Mouse (Mus musculus): Measurements from ENCODE around the gene Hivep3.

Gene Hivep3

GRCm38 (mm10) chr4:119947232-119948162, 213.9 kb downstream of the Hivep3 start:
- no peak for DNase-seq (ENCODE audit: extremely low spot score, low spot score)

- DNase-seq (ENCODE audit: extremely low spot score, low spot score) = no peak
Observed at GRCm38 (mm10) chr4:119948406-119948805, 214.8 kb downstream of the Hivep3 start.

- no peak for DNase-seq (ENCODE audit: extremely low spot score, low spot score)
Observed at GRCm38 (mm10) chr4:119948922-119949614, 215.5 kb downstream of the Hivep3 start.

DNA sequence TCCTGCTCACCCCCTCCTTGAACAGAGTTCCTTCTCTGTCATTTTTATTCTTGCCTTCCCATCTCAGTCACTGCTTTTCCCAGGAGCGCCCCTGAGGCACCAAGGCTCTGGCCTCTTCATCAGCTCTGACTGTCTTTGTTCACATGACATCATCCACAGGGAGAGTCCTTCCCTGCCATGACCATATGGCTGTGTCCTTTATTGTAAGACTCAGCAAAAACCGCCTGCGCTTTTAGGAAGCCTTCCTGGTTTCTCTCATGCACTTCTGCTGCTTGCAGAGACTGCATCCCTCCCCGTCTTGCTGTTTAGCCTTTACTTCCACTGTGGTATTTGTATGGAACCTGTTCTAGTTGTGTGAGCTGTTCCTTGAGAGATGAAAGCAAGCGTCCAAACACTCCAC, 216.6 kb downstream of the Hivep3 start:
- no peak for DNase-seq (ENCODE audit: extremely low spot score, low spot score)

- no peak for DNase-seq (ENCODE audit: extremely low spot score, low spot score)
Observed at GRCm38 (mm10) chr4:119951081-119951480, 217.5 kb downstream of the Hivep3 start.

DNA sequence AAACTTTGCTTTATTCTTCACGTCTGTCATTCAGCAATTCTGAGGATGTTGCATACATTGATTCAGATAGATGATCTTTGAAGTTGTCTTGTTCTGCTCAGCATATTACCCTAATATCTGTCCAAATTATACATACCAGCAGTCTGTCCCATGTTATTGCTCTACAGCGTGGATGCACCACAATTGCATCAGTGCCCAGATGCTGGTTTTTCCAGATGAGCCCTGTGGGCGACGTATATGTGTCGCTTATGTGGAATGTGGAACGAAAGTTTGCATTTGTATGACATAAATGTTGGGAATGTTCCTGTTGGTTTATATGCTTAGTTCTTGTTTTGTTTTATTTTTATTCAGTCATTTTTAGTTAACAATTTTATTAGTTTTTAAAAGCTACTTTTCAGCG, 221.4 kb downstream of the Hivep3 start:
- DNase-seq (ENCODE audit: extremely low spot score, low spot score) = no peak

- DNase-seq (ENCODE audit: extremely low spot score, low spot score) = no peak
Observed at GRCm38 (mm10) chr4:119957970-119958369, 224.4 kb downstream of the Hivep3 start.

DNA sequence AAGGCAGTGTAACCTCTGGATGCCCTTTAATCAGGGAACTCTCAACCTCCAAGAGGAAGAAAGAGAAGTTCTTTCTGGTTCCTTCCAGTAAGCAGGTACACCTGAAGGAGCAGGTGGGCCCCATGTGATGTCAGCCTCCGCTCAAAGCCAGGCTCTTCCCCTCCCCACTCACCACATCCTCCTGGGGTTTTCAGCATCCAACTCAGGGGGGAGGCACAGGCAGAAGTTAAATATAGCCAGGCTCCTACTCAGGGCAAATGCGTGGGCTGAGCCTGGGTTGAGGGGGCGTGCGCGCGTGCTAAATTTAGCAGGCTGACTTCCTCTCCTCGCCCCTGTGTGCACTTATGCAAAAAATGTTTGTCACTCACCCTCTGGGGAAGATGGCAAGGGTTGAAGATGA, 225.7 kb downstream of the Hivep3 start:
- no peak for DNase-seq (ENCODE audit: extremely low spot score, low spot score)

GRCm38 (mm10) chr4:119959873-119960272, 226.3 kb downstream of the Hivep3 start:
- DNase-seq (ENCODE audit: extremely low spot score, low spot score) = no peak

DNA sequence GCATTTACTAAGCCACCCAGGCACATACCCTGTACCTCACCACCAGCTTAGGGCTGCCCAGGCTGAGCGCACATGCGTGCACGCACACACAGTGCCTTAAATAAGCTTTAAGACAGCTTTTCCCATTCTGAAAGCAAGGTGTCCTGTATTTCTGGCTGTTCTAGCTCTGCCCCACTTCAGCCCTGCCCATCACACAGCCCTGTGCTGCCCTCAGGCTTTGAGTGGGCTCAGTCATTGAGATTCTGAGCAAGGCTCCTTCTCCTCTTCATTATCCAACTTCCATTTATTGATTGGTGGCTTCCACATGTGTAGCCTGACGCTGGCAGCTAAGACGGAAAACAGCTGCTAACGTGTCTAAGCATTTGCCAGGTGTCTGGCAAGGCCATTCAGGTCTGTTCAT, 226.9 kb downstream of the Hivep3 start:
- DNase-seq (ENCODE audit: extremely low spot score, low spot score) = no peak

DNA sequence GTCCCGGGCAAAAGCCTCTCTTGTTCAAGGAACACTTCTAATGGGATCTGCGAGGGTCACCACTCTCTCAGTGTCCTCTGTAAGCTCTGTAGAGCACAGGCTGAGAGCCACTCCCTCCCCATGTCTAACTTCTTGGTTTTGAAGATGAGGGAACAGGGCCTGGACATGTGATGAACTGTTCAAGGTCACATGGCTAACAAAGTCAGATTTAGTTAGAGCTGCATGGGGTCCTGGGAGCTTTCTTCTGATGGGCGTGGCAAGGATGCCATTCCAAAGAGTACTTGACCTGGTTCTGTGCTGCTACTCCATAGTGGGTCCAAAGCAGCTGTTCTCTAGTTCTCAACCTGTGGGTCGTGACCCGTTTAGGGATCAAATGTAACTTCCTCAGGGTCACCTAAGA, 227.6 kb downstream of the Hivep3 start:
- DNase-seq (ENCODE audit: extremely low spot score, low spot score) = no peak

DNA sequence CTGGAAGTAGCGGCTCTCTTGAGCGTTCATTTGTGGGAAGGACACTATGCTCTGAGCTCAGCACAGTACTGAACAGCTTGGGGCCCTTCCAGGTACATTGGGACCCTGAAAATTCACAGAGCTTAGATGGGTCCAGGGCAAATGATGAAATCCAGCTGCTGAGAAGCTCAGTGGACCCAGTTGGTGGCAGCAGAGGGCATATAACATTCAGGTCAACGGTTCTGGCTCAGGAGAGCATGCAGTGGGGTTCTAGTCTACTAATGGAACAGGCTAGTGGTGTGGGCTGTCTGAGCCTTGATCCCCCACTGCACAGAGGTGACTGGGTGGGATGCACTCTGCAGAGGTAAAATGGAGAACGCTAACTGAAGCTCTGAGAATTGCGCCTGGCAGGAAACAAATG, 228.5 kb downstream of the Hivep3 start:
- no peak for DNase-seq (ENCODE audit: extremely low spot score, low spot score)

DNA sequence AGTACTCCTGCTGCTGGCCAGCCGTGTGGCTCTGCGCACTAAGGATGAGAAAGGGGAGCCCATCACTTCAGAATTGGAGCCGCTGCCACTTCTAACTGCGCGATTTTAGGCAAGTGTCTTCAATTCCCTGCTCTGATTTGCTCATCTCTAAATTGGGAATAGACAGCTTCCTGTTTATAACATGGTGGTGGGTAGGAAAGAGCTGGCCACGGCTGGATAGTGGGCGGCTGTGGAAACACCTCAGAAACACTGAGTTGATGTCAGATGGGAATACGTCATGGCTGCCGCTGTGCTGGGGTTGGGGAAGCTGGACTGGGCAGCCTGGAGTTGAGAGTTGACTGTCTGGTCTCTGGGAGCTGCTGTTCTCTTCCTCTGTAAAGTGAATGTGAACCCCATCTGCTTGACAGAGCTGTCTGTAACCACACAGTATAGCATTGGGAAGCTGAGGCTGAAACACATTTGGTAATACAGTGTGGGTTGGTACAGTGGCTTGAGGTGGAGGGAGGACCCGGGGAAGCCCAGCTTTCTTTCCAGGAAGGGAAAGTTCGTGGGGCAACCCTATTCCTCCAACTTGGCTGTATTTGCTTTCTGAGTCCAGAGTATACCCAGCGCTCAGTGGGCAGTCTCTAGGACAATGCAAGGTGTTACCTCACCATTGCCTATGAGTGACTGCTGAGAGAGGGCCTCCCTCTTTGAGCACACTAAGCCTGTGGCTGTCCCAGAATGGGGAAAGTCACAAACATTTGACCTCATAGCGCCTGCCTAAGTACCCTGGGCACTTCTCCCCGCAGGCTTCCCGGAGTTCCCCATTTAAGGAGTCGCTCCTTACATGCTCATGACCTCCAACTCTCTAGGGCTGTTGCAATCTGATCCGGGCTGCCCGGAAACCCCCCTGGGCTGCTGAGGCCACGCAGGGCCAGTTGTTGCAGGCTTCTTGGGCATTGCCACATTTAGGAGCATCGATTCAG, 232.8 kb downstream of the Hivep3 start:
- no peak for DNase-seq (ENCODE audit: extremely low spot score, low spot score)

- no peak for DNase-seq (ENCODE audit: extremely low spot score, low spot score)
Observed at GRCm38 (mm10) chr4:119967073-119967608, 233.6 kb downstream of the Hivep3 start.

DNA sequence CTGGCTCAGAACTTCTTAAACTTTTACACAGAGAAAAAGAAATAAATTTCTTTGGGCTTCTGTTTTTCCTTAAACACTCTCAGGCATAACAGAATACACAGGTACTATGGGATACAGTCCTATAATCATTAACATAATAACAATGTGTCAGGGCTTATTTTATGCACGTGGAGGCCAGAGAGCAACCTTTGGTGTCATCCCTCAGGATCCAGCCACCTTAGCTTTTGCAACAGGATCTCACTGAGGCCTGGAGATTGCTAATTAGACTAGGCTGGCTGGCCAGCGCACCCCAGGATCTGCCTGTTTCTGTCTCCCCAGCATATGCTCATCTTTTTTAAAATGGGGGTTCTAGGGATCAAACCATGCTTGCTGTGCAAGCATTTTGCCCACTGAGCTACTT, 234.1 kb downstream of the Hivep3 start:
- no peak for DNase-seq (ENCODE audit: extremely low spot score, low spot score)

DNA sequence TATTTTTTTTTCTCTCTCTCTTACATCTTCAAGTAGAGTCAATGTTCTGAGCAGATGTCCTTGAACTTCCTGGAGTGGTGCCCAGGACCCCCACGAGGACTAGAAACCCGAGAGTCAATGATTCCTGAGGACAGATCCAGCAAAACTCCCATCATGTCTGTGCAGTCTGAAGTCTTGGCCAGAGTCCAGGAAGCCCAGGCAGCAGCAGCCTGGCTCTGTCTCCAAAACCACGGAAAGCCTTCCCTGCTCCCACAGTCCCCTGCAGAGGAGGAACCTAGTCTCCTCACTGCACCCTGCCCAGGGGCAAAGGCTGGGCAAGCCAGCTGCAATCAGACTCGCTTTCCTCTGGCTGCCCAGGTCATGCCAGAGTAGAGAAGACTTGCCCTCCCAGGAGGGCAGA, 234.5 kb downstream of the Hivep3 start:
- no peak for DNase-seq (ENCODE audit: extremely low spot score, low spot score)

GRCm38 (mm10) chr4:119968887-119969286, 235.3 kb downstream of the Hivep3 start:
- DNase-seq (ENCODE audit: extremely low spot score, low spot score) = no peak

- DNase-seq (ENCODE audit: extremely low spot score, low spot score) = no peak
Observed at GRCm38 (mm10) chr4:119970166-119970565, 236.6 kb downstream of the Hivep3 start.

DNA sequence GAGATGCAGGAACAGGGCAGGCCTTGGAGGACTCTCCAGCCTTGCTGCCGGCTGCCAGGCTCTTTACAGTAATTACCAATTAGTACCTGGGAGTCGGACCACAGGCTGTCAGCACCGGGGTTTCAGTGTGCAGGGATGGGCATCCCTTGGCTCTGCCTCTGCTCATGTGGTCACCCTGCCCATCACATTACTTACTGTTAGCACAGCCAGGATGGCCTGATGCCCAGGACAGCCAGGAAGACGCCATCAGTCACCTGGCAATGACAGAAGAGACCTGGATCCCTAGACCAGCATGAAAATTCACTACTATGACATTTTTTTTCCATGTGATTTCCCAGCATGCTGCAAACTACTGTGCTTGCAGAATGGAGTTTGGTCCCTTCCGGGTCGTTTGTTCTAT, 238.8 kb downstream of the Hivep3 start:
- no peak for DNase-seq (ENCODE audit: extremely low spot score, low spot score)

GRCm38 (mm10) chr4:119973729-119974605, 240.4 kb downstream of the Hivep3 start:
- DNase-seq (ENCODE audit: extremely low spot score, low spot score) = no peak
